Mouse (Mus musculus): Measurements from ENCODE around the gene Adam23. TPM values are rescaled to one million over a fixed set of nuclear protein-coding genes. Genes with fewer than 3 reads are reported as not detected.

Gene Adam23
- polyA plus RNA-seq, 1 experiment from 2014 or later = 8.9 TPM

DNA sequence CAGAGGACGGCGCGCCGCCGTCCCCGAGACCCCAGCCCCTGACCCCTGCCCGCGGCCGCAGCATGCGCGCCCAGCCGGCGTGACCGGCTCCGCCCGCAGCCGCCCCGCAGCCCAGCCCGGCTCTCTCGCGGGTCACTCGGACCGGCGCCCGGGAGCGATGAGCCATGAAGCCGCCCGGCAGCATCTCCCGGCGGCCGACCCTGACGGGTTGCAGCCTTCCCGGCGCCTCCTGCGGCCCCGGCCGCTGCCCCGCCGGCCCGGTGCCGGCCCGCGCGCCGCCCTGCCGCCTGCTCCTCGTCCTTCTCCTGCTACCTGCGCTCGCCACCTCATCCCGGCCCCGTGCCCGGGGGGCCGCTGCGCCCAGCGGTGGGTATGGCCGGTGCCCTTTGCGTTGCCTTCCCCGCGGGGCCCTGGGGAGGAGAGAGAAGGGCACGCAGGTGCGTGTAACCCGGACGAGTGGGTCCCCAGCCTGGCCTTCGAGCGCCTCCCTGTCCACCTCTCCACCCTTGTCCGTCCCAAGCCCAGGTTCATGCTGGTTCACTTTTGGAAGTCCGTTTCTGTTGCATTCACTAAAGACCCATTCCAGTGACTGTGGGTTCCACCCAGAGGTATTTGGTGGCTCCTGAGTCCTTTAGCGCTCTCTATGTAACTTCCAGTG is 485 bp downstream of the Adam23 start:
- H3K36me3 ChIP-seq (ENCODE audit: poor library complexity, severe bottlenecking) = no peaks in the 10 kb centered on the region
- H3K4me3 ChIP-seq = peak overlapping the region; percentile 79
- WGBS = under 1% methylated on average over 64 of the region's 68 CpGs
- peak overlapping the region; percentile 22 for H3K27ac ChIP-seq
- peak overlapping the region; percentile 87 for H3K9ac ChIP-seq
- peaks cover 12% of the 10 kb centered on the region for H3K4me1 ChIP-seq
- no peak for ATAC-seq
- H3K4me2 ChIP-seq = peak overlapping the region; percentile 98
- no peaks in the 10 kb centered on the region for H3K9me3 ChIP-seq (replicated peaks)
- 0 out of 2 replicates have a peak, but pooled peaks cover 4% of the 10 kb centered on the region for H3K27me3 ChIP-seq

DNA sequence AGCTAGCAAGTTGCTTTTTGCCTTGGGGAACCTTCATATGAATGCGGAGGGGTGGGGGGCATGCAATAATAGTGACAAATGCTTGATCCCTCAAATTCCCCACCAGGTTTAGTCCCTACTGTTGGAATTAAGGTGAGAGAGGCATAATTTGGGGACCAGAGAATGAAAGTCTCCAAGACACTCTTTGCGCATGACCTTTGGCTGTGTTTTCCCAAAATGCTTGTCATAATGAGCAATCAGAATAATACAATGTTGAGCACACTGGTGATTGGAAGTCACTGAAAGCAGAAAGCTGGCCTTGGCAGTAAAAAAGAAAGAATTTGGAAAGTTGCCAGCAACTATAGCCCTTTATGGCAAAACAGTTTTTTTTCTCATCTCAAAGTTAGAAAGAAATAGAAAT is 1.0 kb downstream of the Adam23 start:
- peak overlapping the region; percentile 79 for H3K4me3 ChIP-seq
- H3K27me3 ChIP-seq = 0 out of 2 replicates have a peak, but pooled peaks cover 4% of the 10 kb centered on the region
- peak overlapping the region; percentile 87; the same call in 1 of the 2 replicates for H3K9ac ChIP-seq
- peak overlapping the region; percentile 98 for H3K4me2 ChIP-seq
- no peaks in the 10 kb centered on the region for H3K36me3 ChIP-seq (ENCODE audit: poor library complexity, severe bottlenecking)
- ATAC-seq = no peak
- H3K4me1 ChIP-seq = peaks cover 12% of the 10 kb centered on the region
- H3K27ac ChIP-seq = 0 out of 2 replicates have a peak overlapping the region, but pooled peaks have one; percentile 22
- no peaks in the 10 kb centered on the region for H3K9me3 ChIP-seq (replicated peaks)
- WGBS = 64% methylated on average over 2 of the region's 2 CpGs

GRCm38 (mm10) chr1:63450091-63450490 is 4.4 kb downstream of the Adam23 start:
- no peak overlapping the region for H3K4me3 ChIP-seq
- no peak overlapping the region for H3K4me2 ChIP-seq
- no peak overlapping the region for H3K27ac ChIP-seq
- 87% methylated on average over 4 of the region's 4 CpGs for WGBS
- H3K4me1 ChIP-seq = peaks cover 12% of the 10 kb centered on the region
- no peaks in the 10 kb centered on the region for H3K36me3 ChIP-seq (ENCODE audit: poor library complexity, severe bottlenecking)
- ATAC-seq = no peak
- H3K9me3 ChIP-seq (replicated peaks) = no peaks in the 10 kb centered on the region
- H3K27me3 ChIP-seq = 0 out of 2 replicates have a peak, but pooled peaks cover 4% of the 10 kb centered on the region
- H3K9ac ChIP-seq = no peak overlapping the region

- Histone ChIP-seq H3K4me1 (peaks cover 4% of the 10 kb centered on the region; the same call in 1 of the 2 replicates), H3K4me3 (no peak overlapping the region), H3K9ac (no peak overlapping the region), H3K36me3 (ENCODE audit: poor library complexity, severe bottlenecking) (no peaks in the 10 kb centered on the region), H3K27ac (no peak overlapping the region), H3K27me3 (no peaks in the 10 kb centered on the region), H3K9me3 (replicated peaks) (no peaks in the 10 kb centered on the region), H3K4me2 (no peak overlapping the region)
- WGBS = 82% methylated on average over 5 of the region's 5 CpGs
- no peak for ATAC-seq
Measured at GRCm38 (mm10) chr1:63453332-63453887, 7.7 kb downstream of the Adam23 start.

DNA sequence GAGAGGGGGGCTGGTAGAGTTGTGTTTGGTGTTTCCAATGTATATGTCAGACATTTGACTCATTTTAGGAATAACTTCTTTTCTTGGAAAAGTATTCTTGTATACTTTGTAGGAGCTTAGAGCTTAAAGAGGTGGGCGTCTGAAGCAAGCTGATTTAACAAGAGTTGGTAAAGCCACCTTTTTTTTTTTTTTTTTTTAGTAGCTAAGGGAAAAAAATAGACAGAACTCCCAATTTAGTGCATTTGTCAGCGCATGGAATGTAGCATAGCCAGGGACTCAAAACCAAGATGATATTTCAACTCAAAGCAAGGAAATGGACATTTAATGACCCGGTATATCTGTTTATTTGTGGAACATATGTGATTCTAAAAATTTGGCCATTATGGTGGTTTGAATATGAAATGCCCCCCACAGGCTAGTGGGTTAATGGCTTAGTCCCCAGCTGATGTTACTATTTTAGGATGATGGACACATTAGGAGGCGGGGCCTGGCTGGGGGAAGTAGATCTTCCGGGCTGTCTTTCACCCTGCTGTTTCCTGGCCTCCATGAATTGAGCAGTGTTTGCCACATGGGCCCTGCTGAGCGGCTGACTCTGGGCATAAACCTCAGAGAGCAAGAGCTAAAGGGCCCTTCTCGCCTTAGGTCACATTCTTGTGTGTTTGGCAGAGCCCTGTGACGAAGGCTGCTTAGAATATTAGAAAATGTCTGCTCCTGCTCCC is 12.3 kb downstream of the Adam23 start:
- Histone ChIP-seq H3K4me1 (peaks cover 13% of the 10 kb centered on the region), H3K4me2 (no peak overlapping the region), H3K9me3 (replicated peaks) (no peaks in the 10 kb centered on the region), H3K9ac (no peak overlapping the region), H3K27ac (peak overlapping the region; percentile 2; the same call in 1 of the 2 replicates), H3K36me3 (ENCODE audit: poor library complexity, severe bottlenecking) (no peaks in the 10 kb centered on the region), H3K4me3 (no peak overlapping the region), H3K27me3 (no peaks in the 10 kb centered on the region)
- 69% methylated on average over 8 of the region's 8 CpGs for WGBS
- ATAC-seq = no peak

- H3K4me3 ChIP-seq = no peak overlapping the region
- no peaks in the 10 kb centered on the region for H3K9me3 ChIP-seq (replicated peaks)
- no peak overlapping the region for H3K9ac ChIP-seq
- 20% methylated on average over 3 of the region's 3 CpGs for WGBS
- H3K27ac ChIP-seq = no peak overlapping the region
- ATAC-seq = peak; percentile 78
- peaks cover 13% of the 10 kb centered on the region for H3K4me1 ChIP-seq
- no peaks in the 10 kb centered on the region for H3K36me3 ChIP-seq (ENCODE audit: poor library complexity, severe bottlenecking)
- H3K4me2 ChIP-seq = no peak overlapping the region
- H3K27me3 ChIP-seq = no peaks in the 10 kb centered on the region
Measured at GRCm38 (mm10) chr1:63459151-63459550, 13.5 kb downstream of the Adam23 start.

DNA sequence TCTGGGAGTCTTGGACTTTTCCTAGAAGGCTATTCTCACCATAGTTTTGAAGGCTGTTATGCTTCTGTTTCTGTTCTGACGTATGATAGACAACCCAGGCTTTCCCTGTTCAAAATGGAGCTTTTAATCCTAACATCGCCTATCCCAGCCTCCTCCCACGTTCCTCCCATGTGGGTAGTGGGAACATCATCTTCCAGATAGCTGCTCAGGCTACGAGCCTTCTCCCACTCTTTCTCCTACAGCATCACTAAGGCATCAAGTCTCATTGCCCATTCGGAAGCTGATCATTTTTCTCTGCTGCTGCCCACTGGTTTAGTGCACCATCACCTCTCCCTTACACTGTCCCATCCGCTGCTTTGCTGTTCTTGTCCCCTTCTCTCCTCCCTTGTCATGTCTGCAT is 14.2 kb downstream of the Adam23 start:
- H3K9me3 ChIP-seq (replicated peaks) = no peaks in the 10 kb centered on the region
- WGBS = 79% methylated on average over 6 of the region's 6 CpGs
- no peak for ATAC-seq

DNA sequence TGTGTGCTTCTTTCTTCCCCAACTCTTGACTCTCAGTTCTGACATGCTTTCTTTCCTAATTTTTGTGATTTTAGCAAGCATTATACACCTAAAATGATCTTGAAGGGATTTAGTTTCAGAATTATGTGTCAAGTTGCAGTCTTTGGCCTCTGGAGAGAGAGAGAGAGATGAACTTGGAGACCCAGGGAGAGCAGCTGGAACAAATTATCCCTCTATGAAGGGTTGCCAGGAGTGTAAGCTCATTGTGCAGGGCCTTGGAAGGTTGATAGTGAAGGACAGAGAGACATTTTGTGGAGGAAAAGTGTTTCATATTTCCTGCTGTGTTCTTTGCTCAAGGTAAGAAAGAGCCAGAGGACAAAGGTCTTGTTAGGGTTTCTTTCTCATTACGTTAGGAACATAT is 18.8 kb downstream of the Adam23 start:
- no peak overlapping the region for H3K4me3 ChIP-seq
- 78% methylated on average over 1 of the region's 1 CpGs for WGBS
- H3K9ac ChIP-seq = no peak overlapping the region
- no peaks in the 10 kb centered on the region for H3K27me3 ChIP-seq
- no peaks in the 10 kb centered on the region for H3K36me3 ChIP-seq (ENCODE audit: poor library complexity, severe bottlenecking)
- H3K9me3 ChIP-seq (replicated peaks) = no peaks in the 10 kb centered on the region
- no peak for ATAC-seq
- H3K4me1 ChIP-seq = no peaks in the 10 kb centered on the region
- H3K4me2 ChIP-seq = no peak overlapping the region
- no peak overlapping the region for H3K27ac ChIP-seq

More for the DNA sequence above, 14.2 kb downstream of the Adam23 start:
- Histone ChIP-seq H3K4me3 (no peak overlapping the region), H3K36me3 (ENCODE audit: poor library complexity, severe bottlenecking) (no peaks in the 10 kb centered on the region), H3K27ac (no peak overlapping the region), H3K4me1 (peaks cover 13% of the 10 kb centered on the region), H3K9ac (no peak overlapping the region), H3K27me3 (no peaks in the 10 kb centered on the region), H3K4me2 (no peak overlapping the region)

GRCm38 (mm10) chr1:63473272-63473671 is 27.6 kb downstream of the Adam23 start:
- H3K9me3 ChIP-seq (replicated peaks) = no peaks in the 10 kb centered on the region
- no peak overlapping the region for H3K9ac ChIP-seq
- H3K4me2 ChIP-seq = no peak overlapping the region
- H3K4me1 ChIP-seq = peaks cover 40% of the 10 kb centered on the region
- H3K36me3 ChIP-seq (ENCODE audit: poor library complexity, severe bottlenecking) = no peaks in the 10 kb centered on the region
- no peak overlapping the region for H3K4me3 ChIP-seq
- H3K27me3 ChIP-seq = no peaks in the 10 kb centered on the region
- peak; percentile 69 for ATAC-seq
- H3K27ac ChIP-seq = peak overlapping the region; percentile 45; the same call in 1 of the 2 replicates
- 57% methylated on average over 2 of the region's 2 CpGs for WGBS

- peak; percentile 67; the same call in 1 of the 2 replicates for ATAC-seq
- Histone ChIP-seq H3K4me2 (peak overlapping the region; percentile 21), H3K4me3 (no peak overlapping the region), H3K4me1 (peaks cover 40% of the 10 kb centered on the region), H3K27ac (peak overlapping the region; percentile 45; the same call in 1 of the 2 replicates), H3K27me3 (no peaks in the 10 kb centered on the region), H3K9ac (no peak overlapping the region), H3K36me3 (ENCODE audit: poor library complexity, severe bottlenecking) (no peaks in the 10 kb centered on the region), H3K9me3 (replicated peaks) (no peaks in the 10 kb centered on the region)
- 12% methylated on average over 8 of the region's 8 CpGs for whole genome bisulfite sequencing
Measured at GRCm38 (mm10) chr1:63473696-63474095, 28.0 kb downstream of the Adam23 start.

GRCm38 (mm10) chr1:63478946-63479345 is 33.3 kb downstream of the Adam23 start:
- Histone ChIP-seq H3K9ac (no peak overlapping the region), H3K4me1 (peaks cover 6% of the 10 kb centered on the region), H3K4me2 (no peak overlapping the region), H3K36me3 (ENCODE audit: poor library complexity, severe bottlenecking) (no peaks in the 10 kb centered on the region), H3K27ac (no peak overlapping the region), H3K9me3 (replicated peaks) (no peaks in the 10 kb centered on the region), H3K4me3 (no peak overlapping the region), H3K27me3 (no peaks in the 10 kb centered on the region)
- WGBS = 97% methylated on average over 5 of the region's 5 CpGs
- no peak for ATAC-seq

DNA sequence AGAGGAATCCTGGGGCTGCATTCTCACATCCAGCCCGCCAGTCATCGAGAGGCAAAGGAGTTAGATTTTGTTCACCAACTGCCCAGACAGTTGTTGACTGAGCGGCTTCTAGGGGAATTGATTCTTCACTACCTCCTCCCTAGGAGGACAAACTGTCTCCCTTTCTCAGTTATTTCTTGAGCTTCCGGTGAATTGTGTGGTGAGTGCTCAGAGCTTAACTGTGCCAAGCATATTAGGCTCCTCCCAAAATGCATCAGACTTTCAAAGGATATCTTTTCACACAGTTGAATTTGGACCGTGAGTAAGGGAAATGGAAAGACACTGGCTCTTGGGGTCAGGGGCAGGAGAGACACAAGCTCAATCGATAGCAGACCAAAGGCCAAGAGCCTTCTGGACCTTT is 39.0 kb downstream of the Adam23 start:
- 0 out of 2 replicates have a peak, but pooled peaks cover 4% of the 10 kb centered on the region for H3K36me3 ChIP-seq (ENCODE audit: poor library complexity, severe bottlenecking)
- WGBS = 93% methylated on average over 6 of the region's 6 CpGs
- no peak overlapping the region for H3K4me2 ChIP-seq
- no peaks in the 10 kb centered on the region for H3K27me3 ChIP-seq
- H3K9ac ChIP-seq = no peak overlapping the region
- no peak for ATAC-seq
- no peaks in the 10 kb centered on the region for H3K4me1 ChIP-seq
- no peaks in the 10 kb centered on the region for H3K9me3 ChIP-seq (replicated peaks)
- H3K4me3 ChIP-seq = no peak overlapping the region
- H3K27ac ChIP-seq = no peak overlapping the region
